Mouse (Mus musculus) bone marrow, adult 2 months (tissue): ENCODE results near the gene Srebf2.

Source experiments
- CTCF ChIP-seq: fragments of 200-500 bp; IDR thresholded peaks from 2 replicates; pipeline ENCODE4 v1.5.1; 2011; ENCODE audit warnings: low read length, control low read depth; ENCODE audit not compliant: control insufficient read depth, insufficient read depth
- POLR2A ChIP-seq: fragments of 200-500 bp; IDR thresholded peaks from 2 replicates; pipeline ENCODE4 v1.6.1; 2011; ENCODE audit warnings: low read depth, mild to moderate bottlenecking, control low read depth, low read length, borderline replicate concordance; ENCODE audit not compliant: control insufficient read depth

GRCm38 (mm10) chr15:82184656-82185055 is 37.7 kb downstream of the Srebf2 start:
- TF ChIP-seq CTCF (no peak), POLR2A (no peak)
